Mouse (Mus musculus) gastrocnemius, adult 18-20 months (tissue): ENCODE measurements around the gene Oosp1. TPM values are rescaled to one million over a fixed set of nuclear protein-coding genes. Genes with fewer than 3 reads are reported as not detected.

Experiments
- DNase-seq: peaks from one replicate; pipeline ENCODE4 v3.0.0; 2021; ENCODE audit warnings: low spot score
- total RNA-seq, 2 experiments: library from RNA; stranded (reverse); gene quantifications; 2 replicates each; pipeline ENCODE4 v1.2.3; 2021

Gene Oosp1
- total RNA-seq, 2 experiments from 2014 or later, result not detected

GRCm38 (mm10) chr19:11623551-11623950 lies 67.4 kb downstream of the Oosp1 start, which contains the start of gene Ms4a2:
TSS of gene Ms4a2 (minus strand) at chr19:11623719.
- no peak for DNase-seq

GRCm38 (mm10) chr19:11617983-11618382 lies 73.0 kb downstream of the Oosp1 start:
- DNase-seq, result no peak

Other genes starting within 250 kb of the Oosp1 start
- gene Ms4a4b, start 247.6 kb downstream of the Oosp1 start, total RNA-seq, result not detected
- 1 to 10 TPM; 1.7 to 2.2 TPM for gene Ms4a6c, start 221.8 kb downstream of the Oosp1 start, total RNA-seq
- not detected for gene Gm8369, start 205.2 kb downstream of the Oosp1 start, total RNA-seq
- gene Ms4a6b, start 174.6 kb downstream of the Oosp1 start, total RNA-seq, result 1 to 10 TPM; 1.7 to 3.0 TPM
- 1 to 10 TPM; 2.5 to 3.6 TPM for gene Ms4a4d, start 154.3 kb downstream of the Oosp1 start, total RNA-seq
- 1 to 10 TPM in 1 of 2 experiments, under 1 TPM in 1; 0.73 to 1.4 TPM for gene Ms4a6d, start 86.3 kb downstream of the Oosp1 start, total RNA-seq
- under 1 TPM in 1 of 2 experiments, not detected in 1; 0.26 TPM for gene Ms4a2, start 67.4 kb downstream of the Oosp1 start, total RNA-seq
- gene Ms4a3, start 50.3 kb downstream of the Oosp1 start, total RNA-seq, result not detected
- not detected for gene Oosp2, start 30.6 kb downstream of the Oosp1 start, total RNA-seq
- not detected for gene Oosp3, start 5.9 kb upstream of the Oosp1 start, total RNA-seq
- gene Gif, start 56.4 kb upstream of the Oosp1 start, total RNA-seq, result not detected
- gene Mrpl16, start 79.2 kb upstream of the Oosp1 start, total RNA-seq, result 10 to 100 TPM; 60.5 to 63.2 TPM
- gene Stx3, start 128.3 kb upstream of the Oosp1 start, total RNA-seq, result 1 to 10 TPM; 1.7 to 1.8 TPM
- gene Olfr1417, start 148.1 kb upstream of the Oosp1 start, total RNA-seq, result not detected
- gene Olfr1418, start 169.9 kb upstream of the Oosp1 start, total RNA-seq, result not detected
- not detected for gene Olfr1419, start 184.0 kb upstream of the Oosp1 start, total RNA-seq
- gene Olfr1420, start 195.4 kb upstream of the Oosp1 start, total RNA-seq, result not detected
- gene Patl1, start 221.2 kb upstream of the Oosp1 start, total RNA-seq, result 10 to 100 TPM; 23.6 to 27.3 TPM